8 mouse cellular contexts compared by ENCODE assay signal in genomic region chr1:95762244-95762643, GRCm38 (mm10).
DNase-seq lines count a peak whose midpoint lies in the region; ATAC-seq and TF ChIP-seq lines count a peak whose summit lies in the region.

No protein-coding gene starts in this region.

- intact Hi-C loops in left cerebral cortex, adult 2 months (cut with DNase I) = loop anchor here (5.0 kb wide), 2 partner anchors 365 to 1625 kb away; no protein-coding TSS in a partner anchor

- TF ChIP-seq CTCF in left cerebral cortex, adult 2 months (IDR thresholded peaks at IDR 0.05) = peak; percentile 93

- H3K27me3 ChIP-seq in neural tube, embryonic 15.5 days (replicated peaks) = no peaks in the 10 kb centered on the region
- no peaks in the 10 kb centered on the region for H3K27me3 ChIP-seq in forebrain, embryonic 12.5 days
- H3K27me3 ChIP-seq in neural tube, embryonic 11.5 days (ENCODE audit: control insufficient read depth, insufficient read depth, low read length) = no peaks in the 10 kb centered on the region

- H3K36me3 ChIP-seq in neural tube, embryonic 15.5 days = no peaks in the 10 kb centered on the region
- H3K36me3 ChIP-seq in forebrain, embryonic 12.5 days (replicated peaks) = no peaks in the 10 kb centered on the region
- no peaks in the 10 kb centered on the region for H3K36me3 ChIP-seq in neural tube, embryonic 11.5 days (ENCODE audit: control insufficient read depth, insufficient read depth, low read length)

- no peak overlapping the region for H3K4me2 ChIP-seq in neural tube, embryonic 15.5 days
- H3K4me2 ChIP-seq in forebrain, embryonic 12.5 days = no peak overlapping the region
- H3K4me2 ChIP-seq in neural tube, embryonic 11.5 days (ENCODE audit: low read depth) = no peak overlapping the region

- ATAC-seq in neural tube, embryonic 15.5 days (ENCODE audit: low FRiP score) = no peak
- ATAC-seq in forebrain, embryonic 12.5 days (ENCODE audit: low FRiP score) = peak; percentile 41; the same call in 1 of the 2 replicates
- ATAC-seq in neural tube, embryonic 11.5 days (ENCODE audit: insufficient read depth, low FRiP score, low TSS enrichment) = no peak

- H3K9me3 ChIP-seq in neural tube, embryonic 15.5 days (replicated peaks) = no peaks in the 10 kb centered on the region
- no peaks in the 10 kb centered on the region for H3K9me3 ChIP-seq in forebrain, embryonic 12.5 days
- no peaks in the 10 kb centered on the region for H3K9me3 ChIP-seq in neural tube, embryonic 11.5 days (ENCODE audit: control insufficient read depth, low read length)

- H3K4me3 ChIP-seq in neural tube, embryonic 15.5 days (replicated peaks) = no peak overlapping the region
- no peak overlapping the region for H3K4me3 ChIP-seq in forebrain, embryonic 12.5 days (replicated peaks)
- H3K4me3 ChIP-seq in left cerebral cortex, adult 2 months = no peak overlapping the region
- no peak overlapping the region for H3K4me3 ChIP-seq in neural tube, embryonic 11.5 days (ENCODE audit: low read depth, low read length)

- no peaks in the 10 kb centered on the region for H3K4me1 ChIP-seq in neural tube, embryonic 15.5 days
- no peaks in the 10 kb centered on the region for H3K4me1 ChIP-seq in forebrain, embryonic 12.5 days
- no peaks in the 10 kb centered on the region for H3K4me1 ChIP-seq in neural tube, embryonic 11.5 days (ENCODE audit: control insufficient read depth, insufficient read depth, low read length)

- WGBS in neural tube, embryonic 15.5 days = 1% methylated on average over 2 of the region's 2 CpGs
- 3% methylated on average over 2 of the region's 2 CpGs for WGBS in forebrain, embryonic 12.5 days
- WGBS in neural tube, embryonic 11.5 days = 3% methylated on average over 2 of the region's 2 CpGs

- peak; percentile 60 for DNase-seq in neural tube, embryonic 10.5 days (ENCODE audit: extremely low spot score, low spot score)
- DNase-seq in adrenal gland, postnatal 25 days = peak; percentile 40
- peak; percentile 44 for DNase-seq in hindlimb bud, embryonic 11.5 days (ENCODE audit: extremely low spot score, low read depth, low spot score)
- peak; percentile 58 to 80 for DNase-seq in left cerebral cortex, adult 2 months (ENCODE audit: extremely low spot score in 1 of 2, low spot score in 2 of 2)
- peak; percentile 62 for DNase-seq in neural tube, embryonic 11.5 days (ENCODE audit: low spot score)
- DNase-seq in thymus, postnatal 36 days = peak; percentile 39 to 52

- H3K27ac ChIP-seq in neural tube, embryonic 15.5 days (replicated peaks) = no peak overlapping the region
- no peak overlapping the region for H3K27ac ChIP-seq in forebrain, embryonic 12.5 days
- no peak overlapping the region for H3K27ac ChIP-seq in left cerebral cortex, adult 2 months
- no peak overlapping the region for H3K27ac ChIP-seq in neural tube, embryonic 11.5 days (ENCODE audit: low read depth, low read length)

- H3K9ac ChIP-seq in neural tube, embryonic 15.5 days (replicated peaks) = no peak overlapping the region
- H3K9ac ChIP-seq in forebrain, embryonic 12.5 days = no peak overlapping the region
- no peak overlapping the region for H3K9ac ChIP-seq in neural tube, embryonic 11.5 days (ENCODE audit: low read length)
